Mouse (Mus musculus) neural tube, embryonic 13.5 days (tissue): ENCODE data around the gene Entpd3. TPM values are rescaled to one million over a fixed set of nuclear protein-coding genes. Genes with fewer than 3 reads are reported as not detected.

ENCODE experiments used
- polyA plus RNA-seq: library from polyadenylated mRNA; unstranded; fragments of >200 nt; fragmentation: Nextera tagmentation; extraction: Ambion mirVana; gene quantifications from 2 replicates; pipeline ENCODE4 v1.2.1, GENCODE M21; 2015

The Entpd3 gene
- polyA plus RNA-seq, 1 experiment from 2014 or later: 1.2 TPM

Other genes with a start within 250 kb of the Entpd3 start
- gene Myrip, start 238.3 kb upstream of the Entpd3 start, polyA plus RNA-seq: 3.6 and 4.5 TPM in 2 replicates
- 342 and 351 TPM in 2 replicates for gene Eif1b, start 47.6 kb upstream of the Entpd3 start, polyA plus RNA-seq
- gene Rpl14, start 31.6 kb downstream of the Entpd3 start, polyA plus RNA-seq: 434 and 497 TPM in 2 replicates